Mouse (Mus musculus) neutrophil, adult 5-6 weeks (primary cell): ENCODE results near the gene Gm11397. TPM values are rescaled to one million over a fixed set of nuclear protein-coding genes. Genes with fewer than 3 reads are reported as not detected.
"Not testable (repeated sequence)": the region's sequence is repeated elsewhere in the genome, so short reads cannot be mapped to it uniquely, and the experiment has no call there.

ENCODE experiments used
- ATAC-seq: fragments of 151-379, 151-347 bp; 2 replicates; pipeline ENCODE4 v1.8.0; 2017; ENCODE audit warnings: mild to moderate bottlenecking, moderate TSS enrichment; ENCODE audit not compliant: insufficient number of reproducible peaks, poor library complexity, low FRiP score, severe bottlenecking; ENCODE audit errors: extremely low read depth
- total RNA-seq: library from RNA; stranded (forward); fragments of 200-1000 nt; gene quantifications from 2 replicates; pipeline ENCODE4 v1.2.3, GENCODE M21; 2017

Gm11397 gene
- not detected in 2 replicates for total RNA-seq

DNA sequence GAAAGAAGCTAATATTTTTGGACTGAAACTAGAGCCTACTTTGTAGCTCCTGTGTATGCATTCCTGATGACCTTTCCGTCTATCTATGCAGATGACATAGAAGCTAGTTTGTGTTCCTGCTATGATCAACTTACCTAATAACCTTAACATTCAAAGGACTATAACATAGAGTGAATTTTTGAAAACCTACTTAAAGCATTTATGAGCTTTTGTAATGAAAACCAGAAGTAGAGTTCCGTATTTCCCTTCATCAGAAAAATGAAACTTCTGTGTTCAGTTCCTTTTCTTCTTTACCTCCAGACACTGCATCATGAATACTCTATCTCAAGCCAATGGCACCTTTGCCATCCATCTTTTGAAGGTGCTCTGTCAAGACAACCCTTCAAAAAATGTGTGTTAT lies at the start of gene Gm11397:
Gm11397 (plus strand) TSS at position 301 of the 400 bp plus-strand sequence.
- not testable (repeated sequence) for ATAC-seq

DNA sequence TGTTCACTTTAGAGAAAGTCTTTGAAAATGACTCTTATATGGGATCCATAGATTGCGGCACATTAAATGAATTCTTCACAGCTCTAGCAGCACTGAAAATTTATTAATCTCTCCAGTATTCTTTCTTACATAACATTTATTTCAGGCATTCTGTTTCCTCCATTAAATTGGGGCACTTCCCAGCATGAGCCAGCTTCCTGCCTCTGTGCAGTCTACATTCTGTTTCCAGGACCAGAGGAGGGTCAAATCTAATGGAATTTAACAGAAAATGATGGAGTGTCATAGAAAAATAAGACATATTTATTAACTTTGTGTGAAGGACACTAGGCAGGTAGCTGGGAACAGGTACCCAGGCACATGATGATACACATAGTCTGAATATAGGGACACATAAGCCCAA lies 38.9 kb upstream of the Gm11397 start:
- ATAC-seq: not testable (repeated sequence)

GRCm38 (mm10) chr13:33432714-33433113 lies 37.2 kb downstream of the Gm11397 start:
- not testable (repeated sequence) for ATAC-seq

Other genes with a start within 250 kb of the Gm11397 start
- gene Serpinb9c, start 236.0 kb upstream of the Gm11397 start, total RNA-seq: not detected in 2 replicates
- not detected in 2 replicates for gene Serpinb9d, start 202.8 kb upstream of the Gm11397 start, total RNA-seq
- not detected in 2 replicates for gene Serpinb9e, start 146.1 kb upstream of the Gm11397 start, total RNA-seq
- not detected in 2 replicates for gene Serpinb9f, start 71.7 kb upstream of the Gm11397 start, total RNA-seq
- gene Serpinb9g, start 89.0 kb downstream of the Gm11397 start, total RNA-seq: not detected in 2 replicates